Mouse (Mus musculus): ENCODE results near the gene Mfsd6.

DNA sequence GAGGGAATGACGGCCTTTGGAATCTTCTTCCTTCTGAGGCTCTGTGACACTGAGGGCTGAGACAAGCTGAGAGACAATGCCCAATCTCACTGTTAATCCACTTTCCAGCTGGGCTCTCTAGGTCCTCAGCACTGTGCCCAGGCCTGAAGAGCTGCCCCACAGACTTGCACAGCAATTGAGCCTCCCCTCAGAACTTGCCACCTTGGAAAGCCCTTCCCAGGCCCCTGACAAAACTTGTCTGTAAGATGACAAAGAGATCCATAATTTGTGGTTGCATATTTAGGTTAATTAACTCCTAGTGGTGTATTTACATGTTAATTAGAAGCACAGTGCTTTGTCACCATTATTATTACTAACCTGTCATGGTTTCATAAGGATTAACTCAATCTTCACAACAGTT lies 12.8 kb downstream of the Mfsd6 start:
- TF ChIP-seq POLR2A (IDR thresholded peaks at IDR 0.05; ENCODE audit: borderline replicate concordance, extremely low read depth, low read depth, low read length) (no peak), CTCF (IDR thresholded peaks at IDR 0.05; ENCODE audit: insufficient read depth, low read length) (no peak)

Measured in lung, adult 2 months (tissue).